Mouse (Mus musculus): ENCODE results near the gene Sec11a.

- TF ChIP-seq POLR2A (IDR thresholded peaks at IDR 0.05; ENCODE audit: insufficient read depth, low read depth, low read length) (no peak), CTCF (IDR thresholded peaks at IDR 0.05; ENCODE audit: insufficient read depth, low read depth, low read length) (no peak)
Measured at GRCm38 (mm10) chr7:80885666-80886065, 61.9 kb downstream of the Sec11a start.

All from olfactory bulb, adult 2 months (tissue).